Mouse (Mus musculus): ENCODE data around the gene Ager. TPM values are rescaled to one million over a fixed set of nuclear protein-coding genes. Genes with fewer than 3 reads are reported as not detected.

The Ager gene
- polyA plus RNA-seq, 1 experiment from 2014 or later, result 1.1 TPM

DNA sequence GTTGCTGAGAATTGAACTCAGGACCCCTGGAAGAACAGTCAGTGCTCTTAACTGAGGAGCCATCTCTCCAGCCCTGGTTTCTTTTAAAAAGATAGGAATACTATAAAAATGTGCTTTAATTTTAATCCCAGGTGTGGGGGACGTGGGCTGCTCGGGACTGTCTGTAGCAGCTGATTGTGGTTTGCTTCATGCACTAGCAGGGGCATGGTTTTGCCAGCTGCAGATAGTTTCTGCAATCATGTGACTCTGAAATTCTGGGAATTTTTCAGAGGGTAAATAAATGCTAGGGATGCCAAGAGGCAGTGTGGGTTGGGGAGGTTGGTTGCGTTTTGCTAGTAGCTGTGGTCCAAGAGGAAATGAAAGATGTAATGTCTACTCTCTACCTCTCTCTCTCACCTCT, 44.3 kb downstream of the Ager start:
- H3K9ac ChIP-seq (ENCODE audit: low read length), result no peak overlapping the region
- no peaks in the 10 kb centered on the region for H3K27me3 ChIP-seq (replicated peaks; ENCODE audit: control insufficient read depth, insufficient read depth, low read length)
- WGBS, result 84% methylated on average over 3 of the region's 3 CpGs
- no peaks in the 10 kb centered on the region for H3K36me3 ChIP-seq (ENCODE audit: control insufficient read depth, insufficient read depth, low read length)
- DNase-seq (ENCODE audit: low spot score) (no peak), ATAC-seq (no peak)
- no peak overlapping the region for H3K4me2 ChIP-seq (ENCODE audit: low read length)
- H3K9me3 ChIP-seq (replicated peaks; ENCODE audit: control insufficient read depth, low read length), result no peaks in the 10 kb centered on the region
- no peak overlapping the region; the same call in 1 of the 2 replicates for H3K27ac ChIP-seq (ENCODE audit: low read depth, low read length)
- peaks cover 14% of the 10 kb centered on the region for H3K4me1 ChIP-seq (ENCODE audit: control insufficient read depth, insufficient read depth, low read length)
- no peak overlapping the region for H3K4me3 ChIP-seq (ENCODE audit: low read depth, low read length)

DNA sequence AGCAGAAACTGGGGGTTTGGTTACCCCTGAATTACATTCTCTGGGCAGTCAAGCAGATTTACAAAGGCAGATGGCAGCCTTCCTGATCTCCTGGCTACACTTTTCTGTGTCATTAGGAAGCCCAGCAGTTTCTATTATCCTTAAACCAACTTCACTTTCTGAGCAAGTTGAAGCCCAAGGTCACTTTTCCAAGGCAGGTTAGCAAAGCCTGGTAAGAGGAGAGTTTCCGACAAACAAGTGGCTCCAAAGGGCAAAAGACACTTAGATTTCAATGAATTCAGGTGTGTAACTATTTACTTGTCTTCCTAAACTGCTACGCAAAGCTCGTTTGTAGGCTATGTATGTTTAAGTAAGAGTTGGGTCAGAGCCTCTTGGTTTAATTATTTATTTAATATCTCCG, 45.7 kb downstream of the Ager start:
- H3K27ac ChIP-seq (ENCODE audit: low read depth, low read length), result no peak overlapping the region
- H3K9me3 ChIP-seq (replicated peaks; ENCODE audit: control insufficient read depth, low read length), result no peaks in the 10 kb centered on the region
- no peaks in the 10 kb centered on the region for H3K36me3 ChIP-seq (ENCODE audit: control insufficient read depth, insufficient read depth, low read length)
- no peak overlapping the region for H3K4me2 ChIP-seq (ENCODE audit: low read length)
- WGBS, result 90% methylated on average over 4 of the region's 4 CpGs
- H3K27me3 ChIP-seq (replicated peaks; ENCODE audit: control insufficient read depth, insufficient read depth, low read length), result no peaks in the 10 kb centered on the region
- no peak overlapping the region for H3K4me3 ChIP-seq (ENCODE audit: low read depth, low read length)
- H3K9ac ChIP-seq (ENCODE audit: low read length), result no peak overlapping the region
- peaks cover 21% of the 10 kb centered on the region for H3K4me1 ChIP-seq (ENCODE audit: control insufficient read depth, insufficient read depth, low read length)
- ATAC-seq (no peak), DNase-seq (ENCODE audit: low spot score) (no peak)

DNA sequence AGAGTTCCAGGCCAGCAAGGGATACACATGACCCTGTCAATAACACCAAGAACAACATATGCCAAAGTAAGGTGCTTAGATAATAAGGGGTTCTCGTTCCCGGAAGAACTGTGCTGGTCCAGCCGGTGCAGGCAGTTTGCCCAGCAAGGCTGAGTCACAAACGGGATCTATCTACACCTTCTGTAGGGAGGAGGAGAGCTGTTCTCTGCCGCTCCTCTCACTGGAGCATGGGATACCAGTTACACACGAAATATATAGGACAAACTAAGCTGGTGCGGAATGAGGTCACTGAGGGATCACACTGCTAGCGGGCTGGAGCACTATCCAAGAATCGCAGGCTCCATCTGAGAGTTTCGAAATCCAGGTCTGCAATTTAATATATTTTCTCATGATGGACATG, 46.3 kb downstream of the Ager start:
- no peak overlapping the region for H3K4me2 ChIP-seq (ENCODE audit: low read length)
- no peak overlapping the region for H3K9ac ChIP-seq (ENCODE audit: low read length)
- H3K9me3 ChIP-seq (replicated peaks; ENCODE audit: control insufficient read depth, low read length), result no peaks in the 10 kb centered on the region
- H3K27me3 ChIP-seq (replicated peaks; ENCODE audit: control insufficient read depth, insufficient read depth, low read length), result no peaks in the 10 kb centered on the region
- DNase-seq (ENCODE audit: low spot score) (no peak), ATAC-seq (no peak)
- H3K27ac ChIP-seq (ENCODE audit: low read depth, low read length), result no peak overlapping the region
- H3K4me3 ChIP-seq (ENCODE audit: low read depth, low read length), result no peak overlapping the region
- H3K36me3 ChIP-seq (ENCODE audit: control insufficient read depth, insufficient read depth, low read length), result peaks cover 1% of the 10 kb centered on the region
- peaks cover 21% of the 10 kb centered on the region for H3K4me1 ChIP-seq (ENCODE audit: control insufficient read depth, insufficient read depth, low read length)
- WGBS, result 86% methylated on average over 10 of the region's 10 CpGs

DNA sequence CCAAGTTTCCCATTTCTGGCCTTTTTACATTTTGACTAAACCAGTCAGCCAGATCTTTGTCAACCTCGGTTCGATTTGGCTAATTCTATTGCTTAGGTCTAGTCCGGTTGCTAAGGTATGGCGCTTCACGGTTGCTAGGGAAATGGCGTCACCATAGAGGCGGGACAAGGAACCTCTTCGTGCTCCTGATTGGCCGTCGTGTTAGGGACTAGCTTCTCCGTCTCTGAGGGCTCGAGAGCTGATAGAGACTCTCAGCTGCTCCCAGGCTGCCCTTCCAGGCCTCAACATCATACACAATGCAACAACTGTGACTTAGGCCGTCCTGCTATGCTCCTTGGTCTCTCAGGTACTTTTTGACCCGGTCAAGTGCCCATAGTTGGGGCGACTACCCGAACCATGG, 46.9 kb downstream of the Ager start, which contains the start of gene Fkbpl:
Fkbpl (plus strand) TSS at position 157 of the 400 bp plus-strand sequence.
- Histone ChIP-seq H3K27ac (ENCODE audit: low read depth, low read length) (peak within 1 kb of the TSS; percentile 49; the same call in 1 of the 2 replicates), H3K9ac (ENCODE audit: low read length) (peak within 1 kb of the TSS; percentile 71), H3K9me3 (replicated peaks; ENCODE audit: control insufficient read depth, low read length) (no peaks in the 10 kb centered on the region), H3K4me2 (ENCODE audit: low read length) (peak within 1 kb of the TSS; percentile 73), H3K27me3 (replicated peaks; ENCODE audit: control insufficient read depth, insufficient read depth, low read length) (no peaks in the 10 kb centered on the region), H3K4me1 (ENCODE audit: control insufficient read depth, insufficient read depth, low read length) (peaks cover 21% of the 10 kb centered on the region), H3K4me3 (ENCODE audit: low read depth, low read length) (peak within 1 kb of the TSS; percentile 52), H3K36me3 (ENCODE audit: control insufficient read depth, insufficient read depth, low read length) (peaks cover 8% of the 10 kb centered on the region)
- DNase-seq (ENCODE audit: low spot score) (peak; percentile 99), ATAC-seq (peak; percentile 80)
- WGBS, result 1% methylated on average over 16 of the region's 16 CpGs

DNA sequence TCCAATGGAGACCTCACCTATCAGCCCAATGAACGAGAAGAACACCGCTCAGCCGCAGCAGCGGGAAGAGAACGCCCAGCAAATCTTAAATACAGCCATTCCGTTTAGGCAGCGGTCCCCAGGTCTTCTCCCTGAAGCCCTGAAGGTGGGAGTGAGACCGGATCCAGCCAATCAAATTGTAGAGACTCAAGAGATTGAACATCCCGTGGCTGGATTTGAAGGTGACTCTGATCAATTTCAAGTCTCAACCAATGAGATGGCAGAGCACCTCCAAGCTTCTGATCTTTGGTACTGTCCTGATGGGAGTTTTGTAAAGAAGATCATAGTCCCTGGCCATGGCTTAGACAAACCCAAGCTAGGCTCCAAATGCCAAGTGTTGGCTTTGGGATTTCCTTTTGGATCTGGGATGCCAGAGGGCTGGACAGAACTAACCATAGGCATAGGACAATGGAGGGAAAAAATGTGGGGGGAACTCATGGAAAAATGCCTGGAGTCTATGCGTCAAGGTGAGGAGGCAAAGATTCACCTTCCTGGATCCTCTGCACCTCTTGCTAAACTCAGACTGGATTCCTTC, 47.7 kb downstream of the Ager start:
- Histone ChIP-seq H3K4me2 (ENCODE audit: low read length) (peak overlapping the region; percentile 73), H3K4me3 (ENCODE audit: low read depth, low read length) (peak overlapping the region; percentile 52), H3K36me3 (ENCODE audit: control insufficient read depth, insufficient read depth, low read length) (peaks cover 14% of the 10 kb centered on the region), H3K9ac (ENCODE audit: low read length) (peak overlapping the region; percentile 71), H3K4me1 (ENCODE audit: control insufficient read depth, insufficient read depth, low read length) (peaks cover 17% of the 10 kb centered on the region), H3K27me3 (replicated peaks; ENCODE audit: control insufficient read depth, insufficient read depth, low read length) (no peaks in the 10 kb centered on the region), H3K9me3 (replicated peaks; ENCODE audit: control insufficient read depth, low read length) (no peaks in the 10 kb centered on the region), H3K27ac (ENCODE audit: low read depth, low read length) (no peak overlapping the region)
- DNase-seq (ENCODE audit: low spot score) (no peak), ATAC-seq (no peak)
- WGBS, result 51% methylated on average over 10 of the region's 10 CpGs

DNA sequence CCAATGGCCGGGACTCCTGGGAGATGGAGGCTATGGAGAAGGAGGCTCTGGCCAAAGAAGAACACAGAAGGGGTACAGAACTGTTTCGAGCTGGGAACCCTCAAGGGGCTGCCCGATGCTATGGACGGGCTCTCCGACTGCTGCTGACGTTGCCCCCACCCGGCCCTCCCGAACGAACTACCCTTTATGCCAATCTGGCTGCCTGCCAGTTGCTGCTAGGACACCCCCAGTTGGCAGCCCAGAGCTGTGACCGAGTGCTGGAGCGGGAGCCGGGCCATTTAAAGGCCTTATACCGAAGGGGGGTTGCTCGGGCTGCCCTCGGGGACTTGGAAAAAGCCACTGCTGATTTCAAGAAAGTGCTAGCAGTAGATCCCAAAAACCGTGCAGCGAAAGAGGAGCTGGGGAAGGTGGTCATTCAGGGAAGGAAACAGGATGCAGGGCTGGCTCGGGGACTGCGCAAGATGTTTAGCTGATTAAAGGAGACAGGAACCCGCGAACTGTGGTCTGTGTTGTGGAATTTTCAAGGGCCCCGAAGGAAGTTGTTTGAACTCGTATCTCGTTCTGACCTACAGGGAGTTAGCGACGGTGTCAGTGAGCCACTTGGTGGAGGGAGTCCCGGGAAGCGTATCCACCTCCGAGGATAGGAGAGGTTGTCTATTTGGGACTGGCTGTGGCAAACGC, 48.3 kb downstream of the Ager start:
- Histone ChIP-seq H3K9ac (ENCODE audit: low read length) (no peak overlapping the region), H3K27ac (ENCODE audit: low read depth, low read length) (no peak overlapping the region), H3K36me3 (ENCODE audit: control insufficient read depth, insufficient read depth, low read length) (peaks cover 21% of the 10 kb centered on the region), H3K9me3 (replicated peaks; ENCODE audit: control insufficient read depth, low read length) (no peaks in the 10 kb centered on the region), H3K4me3 (ENCODE audit: low read depth, low read length) (no peak overlapping the region), H3K27me3 (replicated peaks; ENCODE audit: control insufficient read depth, insufficient read depth, low read length) (no peaks in the 10 kb centered on the region), H3K4me2 (ENCODE audit: low read length) (peak overlapping the region; percentile 30; the same call in 1 of the 2 replicates), H3K4me1 (ENCODE audit: control insufficient read depth, insufficient read depth, low read length) (peaks cover 17% of the 10 kb centered on the region)
- ATAC-seq (no peak), DNase-seq (ENCODE audit: low spot score) (no peak)
- WGBS, result 87% methylated on average over 30 of the region's 30 CpGs

DNA sequence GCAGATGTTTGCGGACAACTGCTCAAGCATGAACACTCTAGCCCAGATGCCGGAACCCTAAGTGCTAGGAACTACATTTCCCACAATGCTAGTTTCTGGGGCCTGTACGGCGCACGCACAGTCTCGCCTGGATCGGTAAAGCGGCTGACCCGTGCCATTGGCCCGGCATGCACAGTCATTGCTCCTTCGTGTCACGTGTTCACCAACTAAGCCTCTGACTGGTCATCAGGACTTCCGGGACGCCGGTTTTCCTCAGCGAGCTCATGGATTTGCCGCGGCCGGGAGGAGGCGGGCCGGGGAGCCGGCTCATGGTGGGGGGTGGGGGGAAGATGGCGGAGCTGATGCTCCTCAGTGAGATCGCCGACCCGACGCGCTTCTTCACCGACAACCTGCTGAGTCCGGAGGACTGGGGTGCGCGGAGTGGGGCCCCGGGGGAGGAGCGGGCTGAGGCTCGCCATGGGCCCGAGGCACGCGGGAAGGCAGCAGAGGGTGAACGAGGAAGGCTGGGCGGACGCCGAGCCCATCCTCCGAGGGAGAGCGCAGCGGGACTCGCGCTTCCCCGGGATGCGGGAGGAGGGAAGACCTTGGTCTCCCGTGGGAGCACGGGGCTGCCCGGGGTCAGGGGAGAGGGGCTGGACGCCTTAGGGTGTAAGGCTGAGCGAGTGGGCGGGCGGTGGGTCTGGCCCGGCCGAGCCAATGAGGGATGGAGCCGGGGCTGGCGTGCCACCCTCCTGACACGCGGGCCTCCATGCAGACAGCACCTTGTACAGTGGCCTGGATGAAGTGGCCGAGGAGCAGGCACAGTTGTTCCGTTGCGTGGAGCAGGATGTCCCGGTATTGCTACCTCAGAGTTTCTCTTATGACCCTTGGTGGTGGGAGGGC, 49.5 kb downstream of the Ager start, which contains the start of gene Atf6b:
Atf6b (plus strand) TSS at position 241 of the 882 bp plus-strand sequence.
- Histone ChIP-seq H3K36me3 (ENCODE audit: control insufficient read depth, insufficient read depth, low read length) (peaks cover 32% of the 10 kb centered on the region), H3K27ac (ENCODE audit: low read depth, low read length) (peak within 1 kb of the TSS; percentile 79), H3K4me1 (ENCODE audit: control insufficient read depth, insufficient read depth, low read length) (peaks cover 14% of the 10 kb centered on the region), H3K4me3 (ENCODE audit: low read depth, low read length) (peak within 1 kb of the TSS; percentile 98), H3K9me3 (replicated peaks; ENCODE audit: control insufficient read depth, low read length) (no peaks in the 10 kb centered on the region), H3K27me3 (replicated peaks; ENCODE audit: control insufficient read depth, insufficient read depth, low read length) (no peaks in the 10 kb centered on the region), H3K4me2 (ENCODE audit: low read length) (peak within 1 kb of the TSS; percentile 86), H3K9ac (ENCODE audit: low read length) (peak within 1 kb of the TSS; percentile 98)
- DNase-seq (ENCODE audit: low spot score), result peak; percentile 100
- ATAC-seq, result peak; percentile 97
- 1% methylated on average over 66 of the region's 66 CpGs for WGBS

DNA sequence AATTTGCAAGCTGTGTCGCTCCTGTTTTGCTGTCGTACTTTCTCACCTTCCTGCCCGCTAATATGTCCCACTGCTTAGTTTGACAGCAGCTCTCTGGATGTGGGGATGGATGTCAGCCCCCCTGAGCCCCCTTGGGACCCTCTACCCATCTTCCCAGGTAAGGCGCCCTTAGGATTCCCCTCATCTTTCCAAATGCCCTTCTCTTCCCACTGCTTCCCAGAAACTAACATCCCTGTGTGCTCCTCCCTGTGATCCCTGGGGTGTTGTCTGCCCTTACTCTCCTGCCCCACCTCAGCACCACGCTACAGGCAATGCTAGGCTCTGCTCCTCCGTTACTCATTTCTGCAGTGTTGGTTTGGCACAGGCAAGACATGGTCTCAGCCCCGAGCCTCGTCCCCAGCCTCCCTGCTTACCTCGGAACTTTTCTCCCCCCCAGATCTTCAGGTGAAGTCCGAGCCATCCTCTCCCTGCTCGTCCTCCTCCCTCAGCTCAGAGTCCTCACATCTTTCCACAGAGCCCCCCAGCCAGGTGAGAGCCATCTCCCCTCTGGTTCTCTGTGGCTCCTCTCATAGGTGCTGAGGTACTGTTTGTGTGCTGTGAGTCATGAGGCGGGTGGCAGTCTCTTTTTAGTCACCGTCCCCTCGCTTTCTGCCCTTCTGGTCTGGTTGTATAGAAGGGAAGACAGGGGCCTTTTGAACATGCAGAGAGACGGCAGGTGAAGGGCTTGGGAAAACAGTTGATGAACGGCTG, 50.7 kb downstream of the Ager start:
- peak overlapping the region; percentile 98 for H3K9ac ChIP-seq (ENCODE audit: low read length)

More for the DNA sequence above, 50.7 kb downstream of the Ager start:
- WGBS, result 85% methylated on average over 16 of the region's 16 CpGs
- Histone ChIP-seq H3K36me3 (ENCODE audit: control insufficient read depth, insufficient read depth, low read length) (peaks cover 44% of the 10 kb centered on the region), H3K4me2 (ENCODE audit: low read length) (peak overlapping the region; percentile 86), H3K27ac (ENCODE audit: low read depth, low read length) (no peak overlapping the region), H3K4me3 (ENCODE audit: low read depth, low read length) (peak overlapping the region; percentile 98; the same call in 1 of the 2 replicates), H3K27me3 (replicated peaks; ENCODE audit: control insufficient read depth, insufficient read depth, low read length) (no peaks in the 10 kb centered on the region), H3K9me3 (replicated peaks; ENCODE audit: control insufficient read depth, low read length) (no peaks in the 10 kb centered on the region), H3K4me1 (ENCODE audit: control insufficient read depth, insufficient read depth, low read length) (peaks cover 14% of the 10 kb centered on the region)
- ATAC-seq, result no peak
- DNase-seq (ENCODE audit: low spot score), result no peak
